Mouse (Mus musculus) intestine, postnatal 0 days (tissue): ENCODE data around the gene Rpl3l. TPM values are rescaled to one million over a fixed set of nuclear protein-coding genes. Genes with fewer than 3 reads are reported as not detected.
"Not testable (repeated sequence)": the region's sequence is repeated elsewhere in the genome, so short reads cannot be mapped to it uniquely, and the experiment has no call there.

ENCODE experiments used
- ATAC-seq: fragments of 200-750 bp; cut with Nextera tagmentation; 2 replicates; pipeline ENCODE4 v1.8.0; 2017; ENCODE audit warnings: mild to moderate bottlenecking, moderate TSS enrichment, moderate library complexity
- H3K27ac ChIP-seq: fragments of 300-500 bp; sonication (generic); 2 replicates; pipeline ENCODE4 v1.5.1; 2014; ENCODE audit warnings: mild to moderate bottlenecking, low read depth, low read length, moderate library complexity
- H3K27me3 ChIP-seq: fragments of 300-500 bp; sonication (generic); replicated peaks from 2 replicates; pipeline ENCODE4 v1.6.1; 2014; ENCODE audit warnings: low read length, mixed read lengths; ENCODE audit not compliant: control insufficient read depth, insufficient read depth
- H3K36me3 ChIP-seq: fragments of 300-500 bp; sonication (generic); 2 replicates; pipeline ENCODE4 v1.6.1; 2014; ENCODE audit warnings: mild to moderate bottlenecking, moderate library complexity; ENCODE audit not compliant: control insufficient read depth, insufficient read depth
- H3K4me1 ChIP-seq: fragments of 300-500 bp; sonication (generic); replicated peaks from 2 replicates; pipeline ENCODE4 v1.6.1; 2014; ENCODE audit warnings: antibody characterized with exemption, low read length, mixed read lengths; ENCODE audit not compliant: control insufficient read depth, insufficient read depth
- H3K4me2 ChIP-seq: fragments of 300-500 bp; sonication (generic); replicated peaks from 2 replicates; pipeline ENCODE4 v1.6.1; 2014; ENCODE audit warnings: low read depth, mild to moderate bottlenecking, moderate library complexity
- H3K4me3 ChIP-seq: fragments of 300-500 bp; sonication (generic); 2 replicates; pipeline ENCODE4 v1.5.1; 2014; ENCODE audit warnings: low read depth, low read length
- H3K9ac ChIP-seq: fragments of 300-500 bp; sonication (generic); 2 replicates; pipeline ENCODE4 v1.6.1; 2014; ENCODE audit warnings: mild to moderate bottlenecking, low read depth, low read length
- H3K9me3 ChIP-seq: fragments of 300-500 bp; sonication (generic); 2 replicates; pipeline ENCODE4 v1.6.1; 2016; ENCODE audit warnings: mixed run types; ENCODE audit not compliant: control insufficient read depth
- CTCF ChIP-seq: sonication (generic); IDR thresholded peaks from 2 replicates; pipeline ENCODE4 v1.5.1; 2016; ENCODE audit warnings: low read depth, mild to moderate bottlenecking, control low read depth, antibody characterized with exemption, moderate library complexity
- WGBS: fragments of 180-500 bp; shearing (Covaris S2); extraction: QIAGEN DNeasy Blood & Tissue Kit; methylation state at CpG from one replicate; pipeline ENCODE4 v1.1.7; 2014; 5-methylcytosine and 5-hydroxymethylcytosine counted together
- polyA plus RNA-seq: library from polyadenylated mRNA; unstranded; fragments of >200 nt; fragmentation: Nextera tagmentation; extraction: Ambion mirVana; gene quantifications from 2 replicates; pipeline ENCODE4 v1.2.1, GENCODE M21; 2015

Gene Rpl3l
- polyA plus RNA-seq, 1 experiment from 2014 or later, result not detected

- no peak within 1 kb of the TSS for H3K9ac ChIP-seq
- no peak for TF ChIP-seq CTCF
- H3K36me3 ChIP-seq, result peaks cover 15% of the 10 kb centered on the region
- peak within 1 kb of the TSS; percentile 67 for H3K4me2 ChIP-seq
- no peaks in the 10 kb centered on the region for H3K4me1 ChIP-seq
- no peaks in the 10 kb centered on the region for H3K27me3 ChIP-seq
- no peak within 1 kb of the TSS for H3K27ac ChIP-seq
- ATAC-seq, result no peak
- no peaks in the 10 kb centered on the region for H3K9me3 ChIP-seq
- peak within 1 kb of the TSS; percentile 82 for H3K4me3 ChIP-seq
- WGBS, result 80% methylated on average over 4 of the region's 4 CpGs
Measured at GRCm38 (mm10) chr17:24717943-24718342, 9.7 kb upstream of the Rpl3l start, which contains the start of the genes Rnf151 and Rps2. Rnf151 (minus strand) TSS chr17:24718063. Rps2 (plus strand) TSS chr17:24718116.

GRCm38 (mm10) chr17:24718938-24719337, 8.7 kb upstream of the Rpl3l start:
- not testable (repeated sequence) for H3K27me3 ChIP-seq, ATAC-seq, H3K4me1 ChIP-seq, H3K9me3 ChIP-seq, H3K27ac ChIP-seq
- peak; percentile 49 for TF ChIP-seq CTCF
- Histone ChIP-seq H3K36me3 (peaks cover 15% of the 10 kb centered on the region), H3K9ac (peak overlapping the region; percentile 85), H3K4me2 (peak overlapping the region; percentile 67), H3K4me3 (peak overlapping the region; percentile 82)
- 49% methylated on average over 5 of the region's 5 CpGs for WGBS

- peak overlapping the region; percentile 82 for H3K4me3 ChIP-seq
- no peaks in the 10 kb centered on the region for H3K27me3 ChIP-seq
- H3K27ac ChIP-seq, result peak overlapping the region; percentile 81
- peak overlapping the region; percentile 67 for H3K4me2 ChIP-seq
- H3K4me1 ChIP-seq, result 0 out of 2 replicates have a peak, but pooled peaks cover 3% of the 10 kb centered on the region
- no peaks in the 10 kb centered on the region for H3K9me3 ChIP-seq
- under 1% methylated on average over 61 of the region's 61 CpGs for WGBS
- H3K9ac ChIP-seq, result peak overlapping the region; percentile 85
- peak; percentile 8; the same call in 1 of the 2 replicates for TF ChIP-seq CTCF
- ATAC-seq, result peak; percentile 96
- peaks cover 15% of the 10 kb centered on the region for H3K36me3 ChIP-seq
Measured at GRCm38 (mm10) chr17:24719494-24720222, 8.0 kb upstream of the Rpl3l start.

- H3K27me3 ChIP-seq, H3K9me3 ChIP-seq, H3K4me1 ChIP-seq, ATAC-seq: not testable (repeated sequence)
- Histone ChIP-seq H3K27ac (peak overlapping the region; percentile 81), H3K36me3 (peaks cover 15% of the 10 kb centered on the region), H3K4me3 (peak overlapping the region; percentile 82), H3K9ac (peak overlapping the region; percentile 85), H3K4me2 (peak overlapping the region; percentile 67)
- WGBS, result under 1% methylated on average over 11 of the region's 11 CpGs
Measured at GRCm38 (mm10) chr17:24720616-24721015, 7.0 kb upstream of the Rpl3l start.

DNA sequence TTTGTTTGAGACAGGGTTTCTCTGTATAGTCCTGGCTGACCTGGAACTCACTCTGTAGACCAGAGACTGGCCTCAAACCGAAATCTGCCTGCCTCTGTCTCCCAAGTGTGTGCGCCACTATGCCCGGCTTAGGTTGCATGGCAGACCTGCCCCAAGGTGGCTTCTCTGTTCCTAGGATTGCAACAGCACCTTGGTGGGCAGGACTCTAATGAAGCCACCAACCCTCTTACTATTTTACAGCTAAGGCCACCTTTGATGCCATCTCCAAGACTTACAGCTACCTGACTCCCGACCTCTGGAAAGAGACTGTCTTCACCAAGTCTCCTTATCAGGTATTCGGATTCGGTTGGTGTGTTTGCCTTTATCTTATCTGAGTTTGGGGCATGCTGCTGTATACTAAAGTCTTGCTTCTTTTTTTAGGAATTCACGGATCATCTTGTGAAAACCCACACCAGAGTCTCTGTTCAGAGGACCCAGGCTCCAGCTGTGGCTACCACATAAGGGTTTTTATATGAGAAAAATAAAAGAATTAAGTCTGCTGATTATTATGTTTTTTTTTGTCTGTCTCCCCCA, 6.2 kb upstream of the Rpl3l start:
- Histone ChIP-seq H3K9ac (peak overlapping the region; percentile 40), H3K4me2 (peak overlapping the region; percentile 67), H3K36me3 (peaks cover 11% of the 10 kb centered on the region), H3K4me3 (peak overlapping the region; percentile 82)
- not testable (repeated sequence) for ATAC-seq, H3K27me3 ChIP-seq, H3K4me1 ChIP-seq, H3K27ac ChIP-seq, H3K9me3 ChIP-seq
- 32% methylated on average over 7 of the region's 7 CpGs for WGBS

DNA sequence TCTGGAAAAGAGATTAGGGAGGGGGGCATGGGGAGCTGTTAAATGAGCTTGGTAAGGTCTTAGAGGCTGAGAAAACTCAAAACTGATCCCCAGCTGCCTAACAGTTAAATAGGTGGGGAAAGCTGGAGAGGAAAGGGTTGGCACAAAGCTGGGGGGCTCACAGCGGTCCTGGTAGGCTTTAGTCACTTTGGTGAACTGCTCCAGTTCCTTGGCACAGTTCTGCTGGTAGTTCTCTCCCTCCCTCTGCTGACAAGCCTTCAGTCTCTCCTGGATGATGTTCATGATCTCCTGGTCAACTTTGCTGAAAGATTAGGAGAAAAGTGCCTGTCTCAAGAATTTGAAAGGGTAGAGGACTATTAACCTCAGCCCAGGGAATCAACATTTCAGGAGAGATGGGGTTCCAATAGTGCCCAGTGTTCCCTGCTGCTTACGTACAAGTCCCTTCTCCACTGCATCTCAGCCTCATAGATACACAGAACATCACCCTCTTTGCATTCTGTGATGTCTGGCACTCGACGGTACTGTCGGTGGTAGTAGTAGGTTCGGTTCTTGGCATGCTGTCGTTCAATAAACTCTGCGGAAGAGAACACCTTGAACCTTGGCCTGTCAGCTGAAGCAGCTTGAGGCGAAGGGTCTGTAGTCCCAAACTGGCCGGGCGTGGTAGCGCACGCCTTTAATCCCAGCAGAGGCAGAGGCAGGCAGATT, 5.2 kb upstream of the Rpl3l start:
- Histone ChIP-seq H3K27ac (peak overlapping the region; percentile 28; the same call in 1 of the 2 replicates), H3K4me3 (0 out of 2 replicates have a peak overlapping the region, but pooled peaks have one; percentile 7), H3K4me2 (peak overlapping the region; percentile 82), H3K4me1 (0 out of 2 replicates have a peak, but pooled peaks cover 3% of the 10 kb centered on the region), H3K9me3 (no peaks in the 10 kb centered on the region), H3K9ac (peak overlapping the region; percentile 5; the same call in 1 of the 2 replicates), H3K36me3 (peaks cover 11% of the 10 kb centered on the region), H3K27me3 (no peaks in the 10 kb centered on the region; the same call in 1 of the 2 replicates)
- no peak for TF ChIP-seq CTCF
- no peak for ATAC-seq
- WGBS, result 20% methylated on average over 13 of the region's 13 CpGs
